In the genomic region with DNA sequence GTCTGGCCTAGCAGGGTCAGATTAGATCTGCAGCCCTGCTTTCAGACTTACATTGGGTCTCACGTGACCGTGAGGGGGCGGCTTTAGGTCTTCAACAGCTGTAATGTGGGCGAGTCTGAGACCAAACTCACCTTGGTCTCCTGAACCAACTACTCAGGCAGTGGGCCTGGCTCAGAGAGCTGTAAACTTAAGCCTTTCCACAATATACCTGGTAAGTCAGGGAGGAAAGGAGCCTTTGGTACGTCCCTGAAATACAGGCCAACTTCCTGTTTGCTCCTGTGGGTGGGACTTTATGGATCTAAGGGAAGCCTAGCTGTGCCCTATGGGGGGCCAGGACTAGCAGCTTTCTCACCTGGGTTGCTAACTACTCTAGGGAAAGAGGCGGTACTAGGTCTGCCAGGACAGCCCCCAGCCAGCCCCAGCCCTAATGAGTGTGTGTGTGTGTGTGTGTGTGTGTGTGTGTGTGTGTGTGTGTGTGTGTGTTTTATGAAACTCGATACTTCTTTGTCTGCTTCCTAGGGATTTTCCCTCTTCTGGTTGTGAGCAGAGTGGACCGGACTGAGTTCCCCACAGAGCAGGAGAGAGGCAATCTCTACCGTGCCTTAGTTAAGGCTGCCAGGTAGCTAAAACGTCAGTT, we compare ENCODE assay signal across 8 mouse cellular contexts. TPM values are rescaled to one million over a fixed set of nuclear protein-coding genes. Genes with fewer than 3 reads are reported as not detected.
A peak's percentile ranks its signal among the peaks of the same experiment; 100 is the strongest.
DNase-seq lines count a peak whose midpoint lies in the region; ATAC-seq lines count a peak whose summit lies in the region.

A gene (plus strand): TSS at position 80 of the 637 bp plus-strand sequence.

- peaks cover 15% of the 10 kb centered on the region for H3K36me3 ChIP-seq in liver, embryonic 16.5 days (ENCODE audit: control insufficient read depth, insufficient read depth)
- H3K36me3 ChIP-seq in stomach, embryonic 15.5 days: peaks cover 13% of the 10 kb centered on the region; the same call in 1 of the 2 replicates

- WGBS in liver, embryonic 16.5 days (ENCODE audit: insufficient replicate concordance): 5% methylated on average over 10 of the region's 10 CpGs
- 7% methylated on average over 10 of the region's 10 CpGs for WGBS in stomach, embryonic 15.5 days

- peak within 1 kb of the TSS; percentile 89 for H3K4me2 ChIP-seq in liver, embryonic 16.5 days (ENCODE audit: low read depth, low read length)
- peak within 1 kb of the TSS; percentile 95 for H3K4me2 ChIP-seq in stomach, embryonic 15.5 days

- peak; percentile 57 to 69 for DNase-seq in lung, adult 18-20 months
- no peak for DNase-seq in lung, postnatal 14 days
- no peak for DNase-seq in heart, adult 8-10 months (ENCODE audit: low spot score)
- DNase-seq in kidney, adult 9 months: peak; percentile 63
- DNase-seq in spleen, postnatal 36 days (ENCODE audit: low spot score in 2 of 2): no peak

- peak within 1 kb of the TSS; percentile 19 for H3K9ac ChIP-seq in liver, embryonic 16.5 days (ENCODE audit: low read depth, low read length)
- peak within 1 kb of the TSS; percentile 40; the same call in 1 of the 2 replicates for H3K9ac ChIP-seq in stomach, embryonic 15.5 days

- peak within 1 kb of the TSS; percentile 61 for H3K4me3 ChIP-seq in liver, embryonic 16.5 days (ENCODE audit: low read depth, low read length)
- peak within 1 kb of the TSS; percentile 59 for H3K4me3 ChIP-seq in stomach, embryonic 15.5 days (replicated peaks)

- ATAC-seq in common myeloid progenitor, adult 5-6 weeks (replicated peaks; ENCODE audit: low read depth, poor library complexity, severe bottlenecking): no peak
- ATAC-seq in liver, embryonic 16.5 days (ENCODE audit: low read depth): peak; percentile 37
- peak; percentile 62 for ATAC-seq in stomach, embryonic 15.5 days (ENCODE audit: insufficient read depth, low FRiP score, low read depth)

- H3K4me1 ChIP-seq in liver, embryonic 16.5 days (ENCODE audit: control insufficient read depth, low read depth, low read length): peaks cover 24% of the 10 kb centered on the region
- H3K4me1 ChIP-seq in stomach, embryonic 15.5 days: peaks cover 32% of the 10 kb centered on the region

- H3K27me3 ChIP-seq in liver, embryonic 16.5 days (ENCODE audit: control insufficient read depth, insufficient read depth, low read depth, low read length): no peaks in the 10 kb centered on the region; the same call in none of the 2 replicates
- H3K27me3 ChIP-seq in stomach, embryonic 15.5 days (replicated peaks): no peaks in the 10 kb centered on the region

- H3K9me3 ChIP-seq in liver, embryonic 16.5 days (replicated peaks; ENCODE audit: control insufficient read depth, low read length): no peaks in the 10 kb centered on the region
- no peaks in the 10 kb centered on the region for H3K9me3 ChIP-seq in stomach, embryonic 15.5 days

- H3K27ac ChIP-seq in liver, embryonic 16.5 days (ENCODE audit: low read length): peak within 1 kb of the TSS; percentile 70
- H3K27ac ChIP-seq in stomach, embryonic 15.5 days: peak within 1 kb of the TSS; percentile 100

RNA-seq across cellular contexts. Expression of the gene that starts here (rescaled TPM):
- 14.2 and 16.9 TPM in 2 replicates for total RNA-seq in common myeloid progenitor, adult 5-6 weeks (2017)
- total RNA-seq in heart, adult 8-10 months (2022): 10 to 100 TPM; 53.9 to 70.5 (median 63.8) TPM
- 4.6 and 4.7 TPM in 2 replicates for polyA plus RNA-seq in liver, embryonic 16.5 days (2015; fragmentation: Nextera tagmentation; extraction: Ambion mirVana)
- polyA plus RNA-seq in stomach, embryonic 15.5 days (2015; fragmentation: Nextera tagmentation; extraction: Ambion mirVana): 65.5 and 69.9 TPM in 2 replicates

Comparison
In these comparisons a context has a peak if more than half of its experiments do, and no peak if none do; other contexts are left out.
1. RNA of the gene that starts here (polyA plus RNA-seq): 65.5 to 69.9 TPM in stomach, embryonic 15.5 days; 4.6 to 4.7 TPM in liver, embryonic 16.5 days; every median in the first group is over 10 times any median in the second.
2. DNase-seq: peak in lung, adult 18-20 months (2 of 2) and kidney, adult 9 months (single experiment); none in lung, postnatal 14 days (single experiment), heart, adult 8-10 months (single experiment) and spleen, postnatal 36 days (0 of 2).